Mouse (Mus musculus): ENCODE data around the gene Scn1b. TPM values are rescaled to one million over a fixed set of nuclear protein-coding genes. Genes with fewer than 3 reads are reported as not detected.

Scn1b gene
- total and polyA plus RNA-seq, 3 experiments: 0.30 TPM; not detected in 2

DNA sequence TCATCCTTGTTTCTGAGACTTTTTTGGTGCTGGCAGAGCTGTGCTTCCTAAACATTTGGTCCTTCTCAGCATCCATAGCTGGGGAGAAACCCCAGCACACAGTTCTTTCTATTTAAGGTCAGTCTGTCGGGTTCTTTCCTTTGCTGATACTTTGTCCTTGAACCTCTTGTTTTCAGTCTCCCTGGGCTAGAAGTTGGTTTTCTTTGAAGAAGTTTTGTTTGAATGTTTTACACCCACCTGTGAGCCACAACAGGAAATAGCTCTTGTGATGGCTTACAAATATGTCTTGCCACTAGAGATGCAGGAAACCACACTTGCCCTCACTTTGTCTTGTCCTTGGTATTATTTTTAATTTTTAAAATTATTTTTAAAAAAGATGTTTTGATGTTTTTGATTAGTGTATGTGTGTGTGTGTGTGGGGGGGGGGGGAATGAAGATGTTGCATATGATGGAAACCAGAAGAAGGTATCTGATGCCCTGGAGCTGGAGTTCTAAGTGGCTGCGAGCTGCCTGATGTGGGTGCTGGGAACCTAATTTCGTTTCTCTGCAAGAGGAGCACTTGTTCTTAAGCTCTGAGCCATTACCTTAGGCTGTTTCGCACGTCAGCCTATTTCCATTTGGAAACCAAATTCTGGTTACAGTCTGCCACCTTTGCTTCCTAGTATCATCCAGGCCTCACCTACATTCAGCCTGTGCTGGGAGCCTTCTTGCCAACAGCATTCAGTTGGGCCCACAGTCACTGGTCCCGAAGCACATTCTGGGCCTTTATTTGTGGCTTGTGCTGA, 26.9 kb upstream of the Scn1b start:
- DNase-seq (ENCODE audit: extremely low read depth): no peak
- in situ Hi-C loops (cut with MboI; ENCODE audit: low pct_ligation_motif_present, low pct_unique_long_range_greater_than_20kb, low sequenced_read_pairs): no loop called here
- Histone ChIP-seq H3K9ac (ENCODE audit: insufficient read depth, low read depth) (no peak overlapping the region), H3K4me3 (replicated peaks in 1 of 3; ENCODE audit: low read depth in 2 of 3, low read length in 2 of 3, poor library complexity in 1 of 3) (peak overlapping the region in 1 of 3 experiments; percentile 55), H3K4me2 (ENCODE audit: insufficient read depth, low read depth, poor library complexity, severe bottlenecking) (peak overlapping the region; percentile 72; the same call in 1 of the 2 replicates), H3K36me3 (replicated peaks in 1 of 2; ENCODE audit: control insufficient read depth in 1 of 2, insufficient read depth in 1 of 2, low read length in 1 of 2) (peaks cover 0 to 10% of the 10 kb centered on the region in 2 experiments), H3K4me1 (ENCODE audit: control insufficient read depth in 1 of 2, insufficient read depth in 2 of 2) (peaks cover 13 to 61% of the 10 kb centered on the region in 2 experiments), H3K79me2 (replicated peaks; ENCODE audit: control insufficient read depth, extremely low read depth, insufficient read depth, poor library complexity, severe bottlenecking) (peaks cover 18% of the 10 kb centered on the region), H3K27me3 (replicated peaks) (no peaks in the 10 kb centered on the region), H3K9me3 (replicated peaks; ENCODE audit: low read length) (no peaks in the 10 kb centered on the region), H3K27ac (ENCODE audit: insufficient read depth, low read depth) (peak overlapping the region; percentile 59)
- TF ChIP-seq ELF1 (IDR thresholded peaks at IDR 0.05; ENCODE audit: low read depth, low read length): 0 out of 2 replicates have a peak, but pooled peaks have one; percentile 8
- no peak for TF ChIP-seq CHD1 (IDR thresholded peaks at IDR 0.05; ENCODE audit: low read depth, low read length)
- no peak for TF ChIP-seq NELFE (IDR thresholded peaks at IDR 0.05; ENCODE audit: low read depth, low read length)
- dilution Hi-C loops (cut with MboI; ENCODE audit: extremely low pct_ligation_motif_present, extremely low pct_unique_long_range_greater_than_20kb, low sequenced_read_pairs): no loop called here

DNA sequence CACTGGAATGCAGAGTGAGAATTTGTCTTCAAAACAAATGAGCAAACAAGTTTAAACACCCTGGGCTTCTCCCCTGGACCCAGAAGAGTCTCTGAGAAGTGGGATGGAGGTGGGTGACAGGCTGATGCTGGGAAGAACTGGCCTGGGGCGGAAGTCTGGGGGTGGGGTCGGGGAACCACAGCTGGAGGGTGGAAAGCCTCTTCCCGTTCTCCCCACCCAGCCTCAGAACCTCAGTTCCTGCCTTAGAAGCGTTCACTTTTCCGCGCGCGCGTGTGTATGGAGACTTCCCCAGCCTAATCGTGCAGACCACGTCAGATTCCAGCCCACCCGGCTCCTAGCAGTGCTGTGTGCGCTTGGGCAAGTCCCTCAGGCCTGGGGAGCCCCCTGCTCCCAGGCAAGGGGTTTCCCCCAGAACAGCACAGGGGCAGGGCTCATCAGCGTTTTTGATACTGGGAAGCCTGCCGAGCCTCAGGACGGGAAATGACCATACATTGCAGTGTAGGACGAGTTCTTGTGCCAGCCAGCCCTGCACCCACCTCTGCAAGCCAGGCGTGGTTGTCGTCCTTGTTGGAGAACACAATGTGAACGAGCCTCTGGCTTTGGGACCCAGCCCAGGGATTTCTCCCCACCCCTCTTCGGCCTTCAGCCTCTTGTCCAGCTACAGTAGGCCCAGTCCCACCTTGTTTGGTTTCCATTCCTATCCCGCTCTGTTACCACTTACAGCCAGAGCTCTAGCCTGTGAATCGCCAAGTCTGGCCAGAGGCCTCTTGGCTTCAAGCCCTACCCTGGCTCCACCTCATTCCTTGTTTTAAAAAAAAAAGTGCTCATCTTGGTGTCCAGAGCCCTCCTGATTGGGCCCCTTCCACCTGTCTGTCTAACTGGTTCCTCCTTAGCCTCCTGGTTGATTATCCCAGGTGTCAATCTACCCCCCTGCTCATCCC, 24.8 kb upstream of the Scn1b start:
- Histone ChIP-seq H3K4me2 (ENCODE audit: insufficient read depth, low read depth, poor library complexity, severe bottlenecking) (peak overlapping the region; percentile 72), H3K27ac (ENCODE audit: insufficient read depth, low read depth) (peak overlapping the region; percentile 89), H3K36me3 (replicated peaks in 1 of 2; ENCODE audit: control insufficient read depth in 1 of 2, insufficient read depth in 1 of 2, low read length in 1 of 2) (peaks cover 11 to 28% of the 10 kb centered on the region in 2 experiments), H3K79me2 (replicated peaks; ENCODE audit: control insufficient read depth, extremely low read depth, insufficient read depth, poor library complexity, severe bottlenecking) (peaks cover 39% of the 10 kb centered on the region), H3K4me3 (replicated peaks in 1 of 3; ENCODE audit: low read depth in 2 of 3, low read length in 2 of 3, poor library complexity in 1 of 3) (peak overlapping the region; percentile 82 to 97 (median 96)), H3K9me3 (replicated peaks; ENCODE audit: low read length) (no peaks in the 10 kb centered on the region), H3K9ac (ENCODE audit: insufficient read depth, low read depth) (peak overlapping the region; percentile 85), H3K27me3 (replicated peaks) (no peaks in the 10 kb centered on the region), H3K4me1 (ENCODE audit: control insufficient read depth in 1 of 2, insufficient read depth in 2 of 2) (peaks cover 21 to 55% of the 10 kb centered on the region in 2 experiments)
- dilution Hi-C loops (cut with MboI; ENCODE audit: extremely low pct_ligation_motif_present, extremely low pct_unique_long_range_greater_than_20kb, low sequenced_read_pairs) (no loop called here), in situ Hi-C loops (cut with MboI; ENCODE audit: low pct_ligation_motif_present, low pct_unique_long_range_greater_than_20kb, low sequenced_read_pairs) (no loop called here)
- DNase-seq (ENCODE audit: extremely low read depth): peak; percentile 88
- TF ChIP-seq USF2 (conservative IDR thresholded peaks at IDR 0.05; ENCODE audit: low read depth, low read length): no peak
- 0 out of 2 replicates have a peak, but pooled peaks have one; percentile 40 for TF ChIP-seq MAX (IDR thresholded peaks at IDR 0.05; ENCODE audit: low read length)
- TF ChIP-seq ZNF384 (IDR thresholded peaks at IDR 0.05; ENCODE audit: low read depth, low read length): peak; percentile 94
- peak; percentile 37; the same call in 1 of the 2 replicates for TF ChIP-seq SIN3A (IDR thresholded peaks at IDR 0.05; ENCODE audit: low read length)
- peak; percentile 62 for TF ChIP-seq IRF4 (IDR thresholded peaks at IDR 0.05; ENCODE audit: low read depth, low read length)
- TF ChIP-seq CTCF (conservative IDR thresholded peaks at IDR 0.05 in 1 of 2, IDR thresholded peaks at IDR 0.05 in 1 of 2; ENCODE audit: low read depth in 2 of 2, low read length in 2 of 2): no peak
- TF ChIP-seq MAFK (IDR thresholded peaks at IDR 0.05; ENCODE audit: insufficient replicate concordance, low read length): peak; percentile 48; the same call in 1 of the 2 replicates
- TF ChIP-seq UBTF (IDR thresholded peaks at IDR 0.05; ENCODE audit: low read depth, low read length): no peak
- TF ChIP-seq TBP (conservative IDR thresholded peaks at IDR 0.05; ENCODE audit: low read depth, low read length): no peak; the same call in 1 of the 2 replicates
- TF ChIP-seq RAD21 (IDR thresholded peaks at IDR 0.05; ENCODE audit: low read depth, low read length): no peak
- TF ChIP-seq POLR2AphosphoS2 (IDR thresholded peaks at IDR 0.05; ENCODE audit: low read depth, low read length): no peak
- TF ChIP-seq GABPA (IDR thresholded peaks at IDR 0.05; ENCODE audit: insufficient replicate concordance, low read depth, low read length): no peak
- TF ChIP-seq ELF1 (IDR thresholded peaks at IDR 0.05; ENCODE audit: low read depth, low read length): peak; percentile 57; the same call in 1 of the 2 replicates
- no peak; the same call in 1 of the 2 replicates for TF ChIP-seq HCFC1 (IDR thresholded peaks at IDR 0.05; ENCODE audit: low read depth, low read length)
- no peak for TF ChIP-seq USF1 (IDR thresholded peaks at IDR 0.05; ENCODE audit: low read depth, low read length)
- TF ChIP-seq TCF12 (IDR thresholded peaks at IDR 0.05; ENCODE audit: low read depth, low read length): peak; percentile 22; the same call in 1 of the 2 replicates
- no peak for TF ChIP-seq ZKSCAN1 (IDR thresholded peaks at IDR 0.05; ENCODE audit: borderline replicate concordance, low read depth, low read length)
- TF ChIP-seq MEF2A (IDR thresholded peaks at IDR 0.05; ENCODE audit: borderline replicate concordance, low read depth, low read length): no peak; the same call in 1 of the 2 replicates
- TF ChIP-seq ZC3H11A (IDR thresholded peaks at IDR 0.05; ENCODE audit: low read depth, low read length): no peak
- no peak for TF ChIP-seq JUN (IDR thresholded peaks at IDR 0.05; ENCODE audit: insufficient read depth, low read depth, low read length)
- TF ChIP-seq BHLHE40 (IDR thresholded peaks at IDR 0.05; ENCODE audit: low read depth, low read length): peak; percentile 86
- TF ChIP-seq NRF1 (IDR thresholded peaks at IDR 0.05; ENCODE audit: low read depth, low read length): peak; percentile 44; the same call in 1 of the 2 replicates
- no peak for TF ChIP-seq KAT2A (IDR thresholded peaks at IDR 0.05; ENCODE audit: insufficient replicate concordance, low read length)
- no peak for TF ChIP-seq MXI1 (IDR thresholded peaks at IDR 0.05; ENCODE audit: low read depth, low read length)
- TF ChIP-seq PAX5 (IDR thresholded peaks at IDR 0.05; ENCODE audit: low read length): no peak
- no peak; the same call in 1 of the 2 replicates for TF ChIP-seq NELFE (IDR thresholded peaks at IDR 0.05; ENCODE audit: low read depth, low read length)
